Mouse (Mus musculus) forebrain, embryonic 11.5 days (tissue): Measurements from ENCODE around the gene Nemp1. TPM values are rescaled to one million over a fixed set of nuclear protein-coding genes. Genes with fewer than 3 reads are reported as not detected.

Experiments
- ATAC-seq: fragments of 200-750 bp; cut with Nextera tagmentation; replicated peaks from 2 replicates; pipeline ENCODE4 v1.8.0; 2017; ENCODE audit warnings: moderate TSS enrichment; ENCODE audit not compliant: low FRiP score
- DNase-seq: peaks from one replicate; pipeline ENCODE4 v3.0.0-alpha.2; 2017; ENCODE audit warnings: low spot score
- H3K27ac ChIP-seq: fragments of 300-500 bp; sonication (generic); 2 replicates; pipeline ENCODE4 v1.5.1; 2014; ENCODE audit warnings: low read depth, low read length
- H3K27me3 ChIP-seq: fragments of 300-500 bp; sonication (generic); 2 replicates; pipeline ENCODE4 v1.6.1; 2014; ENCODE audit warnings: mild to moderate bottlenecking, low read length, mixed read lengths; ENCODE audit not compliant: control insufficient read depth, insufficient read depth
- H3K36me3 ChIP-seq: fragments of 300-500 bp; sonication (generic); 2 replicates; pipeline ENCODE4 v1.6.1; 2014; ENCODE audit warnings: mild to moderate bottlenecking, low read length, moderate library complexity, mixed read lengths; ENCODE audit not compliant: control insufficient read depth, insufficient read depth
- H3K4me1 ChIP-seq: fragments of 300-500 bp; sonication (generic); replicated peaks from 2 replicates; pipeline ENCODE4 v1.6.1; 2014; ENCODE audit warnings: low read length, mixed read lengths; ENCODE audit not compliant: control insufficient read depth, insufficient read depth
- H3K4me2 ChIP-seq: fragments of 300-500 bp; sonication (generic); 2 replicates; pipeline ENCODE4 v1.6.1; 2014; ENCODE audit warnings: low read depth, mild to moderate bottlenecking, low read length, moderate library complexity, mixed read lengths; ENCODE audit not compliant: severe bottlenecking
- H3K4me3 ChIP-seq: fragments of 300-500 bp; sonication (generic); 2 replicates; pipeline ENCODE4 v1.5.1; 2014; ENCODE audit warnings: low read depth, low read length
- H3K9ac ChIP-seq: fragments of 300-500 bp; sonication (generic); 2 replicates; pipeline ENCODE4 v1.6.1; 2014; ENCODE audit warnings: low read length
- H3K9me3 ChIP-seq: fragments of 300-500 bp; sonication (generic); 2 replicates; pipeline ENCODE4 v1.6.1; 2016; ENCODE audit warnings: low read length, mixed read lengths; ENCODE audit not compliant: control insufficient read depth
- WGBS: fragments of 180-500 bp; shearing (Covaris S2); extraction: QIAGEN DNeasy Blood & Tissue Kit; methylation state at CpG from one replicate; pipeline ENCODE4 v1.1.7; 2014; 5-methylcytosine and 5-hydroxymethylcytosine counted together
- polyA plus RNA-seq: library from polyadenylated mRNA; unstranded; fragments of >200 nt; fragmentation: Nextera tagmentation; extraction: Ambion mirVana; gene quantifications from 2 replicates; pipeline ENCODE4 v1.2.1, GENCODE M21; 2014

Gene Nemp1
- polyA plus RNA-seq, 1 experiment from 2014 or later: 12.0 TPM

DNA sequence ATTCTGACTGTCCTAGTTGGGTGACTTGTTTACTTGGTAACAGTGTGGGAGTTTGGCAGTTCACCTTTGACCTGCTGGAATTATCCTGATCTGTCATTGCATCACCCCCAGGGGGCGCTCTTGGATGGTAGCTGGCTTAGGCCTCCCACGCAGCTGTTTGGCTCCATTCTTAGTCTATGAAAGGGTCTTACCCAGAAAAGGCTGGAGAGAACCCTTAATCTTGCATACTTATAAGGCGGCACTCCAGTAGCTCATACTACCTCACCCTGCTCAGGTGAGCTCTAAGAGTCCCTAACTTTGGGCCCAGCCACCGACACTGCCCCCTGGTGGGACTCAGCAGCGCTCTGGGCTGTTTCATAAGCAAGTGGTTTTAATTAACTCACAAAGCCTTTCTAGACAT lies 78.0 kb downstream of the Nemp1 start:
- no peaks in the 10 kb centered on the region for H3K27me3 ChIP-seq
- no peak overlapping the region for H3K4me2 ChIP-seq
- no peak overlapping the region for H3K4me3 ChIP-seq
- ATAC-seq (0 out of 2 replicates have a peak, but pooled peaks have one; percentile 16), DNase-seq (peak; percentile 72)
- H3K4me1 ChIP-seq: no peaks in the 10 kb centered on the region
- H3K9me3 ChIP-seq: no peaks in the 10 kb centered on the region
- 66% methylated on average over 5 of the region's 5 CpGs for WGBS
- H3K9ac ChIP-seq: no peak overlapping the region
- H3K27ac ChIP-seq: no peak overlapping the region
- H3K36me3 ChIP-seq: peaks cover 28% of the 10 kb centered on the region

DNA sequence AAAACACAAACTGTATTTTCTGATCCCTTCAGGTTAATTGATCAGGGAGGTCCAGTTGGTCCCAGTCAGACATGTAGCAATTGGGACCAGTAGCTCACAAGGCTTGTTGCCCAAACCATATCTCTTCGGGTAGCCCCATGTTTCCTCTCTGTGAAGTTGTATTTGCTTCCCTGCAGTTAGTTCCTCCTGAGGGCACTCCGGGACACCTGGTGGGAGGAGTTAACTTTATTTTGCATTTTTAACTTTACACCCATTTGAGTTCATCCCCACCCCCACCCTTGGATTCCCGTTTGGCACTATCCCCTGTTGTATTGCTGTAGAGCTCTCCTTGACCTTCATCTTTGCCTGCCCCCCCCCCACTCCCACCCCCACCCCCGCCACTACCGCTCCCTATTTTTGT lies 79.2 kb downstream of the Nemp1 start:
- ATAC-seq: no peak
- Histone ChIP-seq H3K9ac (no peak overlapping the region), H3K4me1 (no peaks in the 10 kb centered on the region), H3K27me3 (no peaks in the 10 kb centered on the region), H3K9me3 (no peaks in the 10 kb centered on the region), H3K36me3 (peaks cover 28% of the 10 kb centered on the region), H3K4me2 (no peak overlapping the region), H3K27ac (no peak overlapping the region), H3K4me3 (no peak overlapping the region)
- whole genome bisulfite sequencing: 89% methylated on average over 5 of the region's 5 CpGs
- DNase-seq: no peak

DNA sequence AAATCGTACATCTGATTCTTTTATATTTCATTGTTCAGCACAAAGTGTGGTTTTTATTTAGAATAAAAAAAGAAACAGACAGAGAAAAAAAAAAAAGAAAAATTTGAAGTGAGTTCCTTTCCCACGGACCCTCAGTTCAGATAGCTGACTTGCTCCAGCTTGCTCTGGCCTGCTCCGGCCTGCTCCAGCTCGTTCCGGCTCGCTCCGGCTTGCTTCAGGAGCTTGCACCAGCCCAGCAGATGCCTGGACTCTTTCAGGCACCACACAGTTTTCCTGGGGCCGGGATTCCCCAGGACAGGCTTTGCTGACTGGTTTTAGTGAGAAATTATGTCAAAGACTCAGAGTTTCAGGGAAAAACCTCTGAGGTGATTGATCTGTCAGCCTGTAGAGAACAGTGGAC lies 80.6 kb downstream of the Nemp1 start:
- no peak for DNase-seq
- Histone ChIP-seq H3K4me1 (no peaks in the 10 kb centered on the region), H3K9me3 (no peaks in the 10 kb centered on the region), H3K4me3 (no peak overlapping the region), H3K27ac (no peak overlapping the region), H3K4me2 (no peak overlapping the region), H3K9ac (no peak overlapping the region), H3K27me3 (no peaks in the 10 kb centered on the region), H3K36me3 (peaks cover 22% of the 10 kb centered on the region)
- no peak for ATAC-seq
- whole genome bisulfite sequencing: 90% methylated on average over 8 of the region's 8 CpGs

- no peak for DNase-seq
- H3K4me1 ChIP-seq: no peaks in the 10 kb centered on the region
- H3K36me3 ChIP-seq: peaks cover 7% of the 10 kb centered on the region; the same call in 1 of the 2 replicates
- ATAC-seq: no peak
- H3K4me3 ChIP-seq: no peak overlapping the region
- H3K27ac ChIP-seq: no peak overlapping the region
- WGBS: 18% methylated on average over 8 of the region's 8 CpGs
- H3K27me3 ChIP-seq: no peaks in the 10 kb centered on the region
- H3K9ac ChIP-seq: no peak overlapping the region
- H3K9me3 ChIP-seq: no peaks in the 10 kb centered on the region
- H3K4me2 ChIP-seq: no peak overlapping the region
These were observed 82.3 kb downstream of the Nemp1 start for GRCm38 (mm10) chr10:127748847-127749612.

DNA sequence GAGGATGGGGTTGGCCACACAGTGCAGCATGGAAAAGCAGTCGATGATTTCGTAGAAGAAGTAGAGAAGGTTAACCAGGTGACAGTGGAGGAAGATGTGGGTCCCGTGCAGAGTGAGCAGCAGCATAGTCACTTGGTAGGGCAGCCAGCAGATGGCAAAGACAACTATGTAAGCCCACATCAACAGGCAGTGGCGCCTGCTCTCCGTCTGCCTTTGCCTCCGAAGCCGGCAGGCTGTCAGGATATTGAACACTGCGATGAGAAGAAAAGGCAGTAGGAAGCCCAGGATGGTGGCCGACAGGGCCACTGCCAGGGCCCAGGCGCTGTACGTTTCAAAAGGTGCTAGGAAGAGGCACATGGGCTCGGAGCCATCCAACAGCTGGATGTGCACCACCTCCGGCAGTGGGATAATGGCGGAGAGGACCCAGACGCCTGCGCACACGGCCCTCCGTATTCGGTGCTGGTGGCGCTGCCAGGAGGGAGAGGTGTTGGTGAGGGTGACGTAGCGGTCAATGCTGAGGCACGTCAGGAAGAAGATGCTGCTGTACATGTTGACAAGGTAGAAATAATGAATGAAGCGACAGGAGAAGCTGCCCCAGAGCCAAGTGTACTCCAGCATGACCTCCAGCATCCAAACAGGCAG lies 83.6 kb downstream of the Nemp1 start:
- H3K4me1 ChIP-seq: no peaks in the 10 kb centered on the region
- H3K4me2 ChIP-seq: peak overlapping the region; percentile 16; the same call in 1 of the 2 replicates
- H3K9me3 ChIP-seq: no peaks in the 10 kb centered on the region
- H3K4me3 ChIP-seq: no peak overlapping the region
- H3K27ac ChIP-seq: no peak overlapping the region
- WGBS: 58% methylated on average over 24 of the region's 24 CpGs
- ATAC-seq (no peak), DNase-seq (no peak)
- H3K9ac ChIP-seq: no peak overlapping the region
- peaks cover 3% of the 10 kb centered on the region; the same call in 1 of the 2 replicates for H3K36me3 ChIP-seq
- no peaks in the 10 kb centered on the region for H3K27me3 ChIP-seq

Other genes starting within 250 kb of the Nemp1 start
- not detected in 2 replicates for gene Stac3, start 165.2 kb upstream of the Nemp1 start, polyA plus RNA-seq
- 5.9 and 6.1 TPM in 2 replicates for gene Ndufa4l2, start 151.9 kb upstream of the Nemp1 start, polyA plus RNA-seq
- 112 and 123 TPM in 2 replicates for gene Shmt2, start 144.5 kb upstream of the Nemp1 start, polyA plus RNA-seq
- gene Nxph4, start 132.3 kb upstream of the Nemp1 start, polyA plus RNA-seq: 37.6 and 40.4 TPM in 2 replicates
- 71.2 and 75.0 TPM in 2 replicates for gene Lrp1, start 45.8 kb upstream of the Nemp1 start, polyA plus RNA-seq
- 6.8 and 7.8 TPM in 2 replicates for gene Stat6, start 23.9 kb upstream of the Nemp1 start, polyA plus RNA-seq
- 4.9 and 5.5 TPM in 2 replicates for gene Nab2, start 1.7 kb downstream of the Nemp1 start, polyA plus RNA-seq
- 0.40 and 0.51 TPM in 2 replicates for gene Myo1a, start 38.3 kb downstream of the Nemp1 start, polyA plus RNA-seq
- not detected in 2 replicates for gene Tac2, start 57.6 kb downstream of the Nemp1 start, polyA plus RNA-seq
- gene Zbtb39, start 72.6 kb downstream of the Nemp1 start, polyA plus RNA-seq: 7.3 and 7.6 TPM in 2 replicates
- gene Gpr182, start 84.8 kb downstream of the Nemp1 start, polyA plus RNA-seq: 0.43 and 0.45 TPM in 2 replicates
- not detected in 2 replicates for gene Rdh1, start 92.8 kb downstream of the Nemp1 start, polyA plus RNA-seq
- gene Rdh16f1, start 92.9 kb downstream of the Nemp1 start, polyA plus RNA-seq: not detected in 2 replicates
- gene Rdh9, start 109.5 kb downstream of the Nemp1 start, polyA plus RNA-seq: 0.13 TPM in 1 of 2 replicates, not detected in the other
- not detected in 2 replicates for gene Rdh16, start 134.3 kb downstream of the Nemp1 start, polyA plus RNA-seq
- not detected in 2 replicates for gene Rdh19, start 183.0 kb downstream of the Nemp1 start, polyA plus RNA-seq
- not detected in 2 replicates for gene Rdh16f2, start 199.6 kb downstream of the Nemp1 start, polyA plus RNA-seq
- not detected in 2 replicates for gene Rdh7, start 221.9 kb downstream of the Nemp1 start, polyA plus RNA-seq
- gene Sdr9c7, start 231.6 kb downstream of the Nemp1 start, polyA plus RNA-seq: not detected in 2 replicates